Mouse (Mus musculus): ENCODE measurements around the gene Ptprcap. TPM values are rescaled to one million over a fixed set of nuclear protein-coding genes. Genes with fewer than 3 reads are reported as not detected.
"Not testable (repeated sequence)": the region's sequence is repeated elsewhere in the genome, so short reads cannot be mapped to it uniquely, and the experiment has no call there.

Ptprcap gene
- polyA plus RNA-seq, 1 experiment = 5.6 TPM

GRCm38 (mm10) chr19:4115144-4115543 is 38.3 kb upstream of the Ptprcap start:
- Histone ChIP-seq H3K36me3 (ENCODE audit: control insufficient read depth) (peaks cover 81% of the 10 kb centered on the region), H3K27me3 (ENCODE audit: control insufficient read depth) (no peaks in the 10 kb centered on the region), H3K4me1 (ENCODE audit: control insufficient read depth) (peaks cover 41% of the 10 kb centered on the region), H3K9me3 (ENCODE audit: control insufficient read depth, low read length) (no peaks in the 10 kb centered on the region), H3K4me3 (replicated peaks) (no peak overlapping the region)
- no peak for TF ChIP-seq TAL1 (IDR thresholded peaks at IDR 0.05; ENCODE audit: low read length)
- no peak for TF ChIP-seq GATA1 (IDR thresholded peaks at IDR 0.05; ENCODE audit: low read length)

- no peaks in the 10 kb centered on the region for H3K27me3 ChIP-seq (ENCODE audit: control insufficient read depth)
- TF ChIP-seq TAL1 (IDR thresholded peaks at IDR 0.05; ENCODE audit: low read length) (no peak), GATA1 (IDR thresholded peaks at IDR 0.05; ENCODE audit: low read length) (no peak)
- H3K4me1 ChIP-seq (ENCODE audit: control insufficient read depth) = peaks cover 44% of the 10 kb centered on the region
- H3K36me3 ChIP-seq (ENCODE audit: control insufficient read depth) = peaks cover 83% of the 10 kb centered on the region
- peaks cover under 1% of the 10 kb centered on the region; the same call in 1 of the 2 replicates for H3K9me3 ChIP-seq (ENCODE audit: control insufficient read depth, low read length)
- no peak overlapping the region for H3K4me3 ChIP-seq (replicated peaks)
Measured at GRCm38 (mm10) chr19:4115816-4116215, 37.6 kb upstream of the Ptprcap start.

- Histone ChIP-seq H3K4me1 (ENCODE audit: control insufficient read depth) (peaks cover 56% of the 10 kb centered on the region), H3K36me3 (ENCODE audit: control insufficient read depth) (peaks cover 74% of the 10 kb centered on the region), H3K27me3 (ENCODE audit: control insufficient read depth) (no peaks in the 10 kb centered on the region)
Measured at GRCm38 (mm10) chr19:4117006-4117405, 36.4 kb upstream of the Ptprcap start.

GRCm38 (mm10) chr19:4118350-4118749 is 35.1 kb upstream of the Ptprcap start:
- TF ChIP-seq TAL1 (IDR thresholded peaks at IDR 0.05; ENCODE audit: low read length) (no peak), GATA1 (IDR thresholded peaks at IDR 0.05; ENCODE audit: low read length) (no peak)
- peaks cover 62% of the 10 kb centered on the region for H3K4me1 ChIP-seq (ENCODE audit: control insufficient read depth)
- H3K4me3 ChIP-seq (replicated peaks) = no peak overlapping the region
- H3K9me3 ChIP-seq (ENCODE audit: control insufficient read depth, low read length) = peaks cover 4% of the 10 kb centered on the region
- peaks cover 61% of the 10 kb centered on the region for H3K36me3 ChIP-seq (ENCODE audit: control insufficient read depth)
- no peaks in the 10 kb centered on the region for H3K27me3 ChIP-seq (ENCODE audit: control insufficient read depth)

More at GRCm38 (mm10) chr19:4117006-4117405, 36.4 kb upstream of the Ptprcap start:
- Histone ChIP-seq H3K9me3 (ENCODE audit: control insufficient read depth, low read length) (peaks cover 4% of the 10 kb centered on the region), H3K4me3 (replicated peaks) (no peak overlapping the region)
- TF ChIP-seq TAL1 (IDR thresholded peaks at IDR 0.05; ENCODE audit: low read length) = no peak
- TF ChIP-seq GATA1 (IDR thresholded peaks at IDR 0.05; ENCODE audit: low read length) = no peak

GRCm38 (mm10) chr19:4119716-4120487 is 33.5 kb upstream of the Ptprcap start:
- no peak overlapping the region for H3K4me3 ChIP-seq (replicated peaks)

GRCm38 (mm10) chr19:4120496-4120895 is 32.9 kb upstream of the Ptprcap start:
- H3K36me3 ChIP-seq (ENCODE audit: control insufficient read depth) = peaks cover 39% of the 10 kb centered on the region
- no peak for TF ChIP-seq TAL1 (IDR thresholded peaks at IDR 0.05; ENCODE audit: low read length)
- no peak for TF ChIP-seq GATA1 (IDR thresholded peaks at IDR 0.05; ENCODE audit: low read length)
- peaks cover 65% of the 10 kb centered on the region for H3K4me1 ChIP-seq (ENCODE audit: control insufficient read depth)
- peaks cover 4% of the 10 kb centered on the region for H3K9me3 ChIP-seq (ENCODE audit: control insufficient read depth, low read length)
- H3K4me3 ChIP-seq (replicated peaks) = peak overlapping the region; percentile 74
- no peaks in the 10 kb centered on the region for H3K27me3 ChIP-seq (ENCODE audit: control insufficient read depth)

More at GRCm38 (mm10) chr19:4119716-4120487, 33.5 kb upstream of the Ptprcap start:
- TF ChIP-seq TAL1 (IDR thresholded peaks at IDR 0.05; ENCODE audit: low read length) (no peak), GATA1 (IDR thresholded peaks at IDR 0.05; ENCODE audit: low read length) (no peak)
- Histone ChIP-seq H3K27me3 (ENCODE audit: control insufficient read depth) (no peaks in the 10 kb centered on the region), H3K36me3 (ENCODE audit: control insufficient read depth) (peaks cover 45% of the 10 kb centered on the region), H3K9me3 (ENCODE audit: control insufficient read depth, low read length) (peaks cover 4% of the 10 kb centered on the region), H3K4me1 (ENCODE audit: control insufficient read depth) (peaks cover 62% of the 10 kb centered on the region)

GRCm38 (mm10) chr19:4121097-4121805 is 32.2 kb upstream of the Ptprcap start:
- TF ChIP-seq GATA1 (IDR thresholded peaks at IDR 0.05; ENCODE audit: low read length) (no peak), TAL1 (IDR thresholded peaks at IDR 0.05; ENCODE audit: low read length) (no peak)
- Histone ChIP-seq H3K4me1 (ENCODE audit: control insufficient read depth) (peaks cover 67% of the 10 kb centered on the region), H3K4me3 (replicated peaks) (peak overlapping the region; percentile 74)

GRCm38 (mm10) chr19:4121896-4122295 is 31.5 kb upstream of the Ptprcap start:
- peaks cover 29% of the 10 kb centered on the region for H3K36me3 ChIP-seq (ENCODE audit: control insufficient read depth)
- not testable (repeated sequence) for H3K4me3 ChIP-seq (replicated peaks); H3K27me3 ChIP-seq (ENCODE audit: control insufficient read depth); H3K9me3 ChIP-seq (ENCODE audit: control insufficient read depth, low read length)
- H3K4me1 ChIP-seq (ENCODE audit: control insufficient read depth) = peaks cover 73% of the 10 kb centered on the region

More at GRCm38 (mm10) chr19:4121097-4121805, 32.2 kb upstream of the Ptprcap start:
- Histone ChIP-seq H3K36me3 (ENCODE audit: control insufficient read depth) (peaks cover 32% of the 10 kb centered on the region), H3K9me3 (ENCODE audit: control insufficient read depth, low read length) (peaks cover 4% of the 10 kb centered on the region), H3K27me3 (ENCODE audit: control insufficient read depth) (no peaks in the 10 kb centered on the region)

All from erythroblast, embryonic 14.5 days (primary cell).